Mouse (Mus musculus) thymus, postnatal 10 days (tissue): ENCODE data around the gene Agbl4.
A peak's percentile ranks its signal among the peaks of the same experiment; 100 is the strongest.

ENCODE experiments used
- DNase-seq, 2 experiments: peaks; one replicate each; pipeline ENCODE4 v3.0.0; 2021; ENCODE audit warnings: low spot score in 2 of 2

The Agbl4 gene

DNA sequence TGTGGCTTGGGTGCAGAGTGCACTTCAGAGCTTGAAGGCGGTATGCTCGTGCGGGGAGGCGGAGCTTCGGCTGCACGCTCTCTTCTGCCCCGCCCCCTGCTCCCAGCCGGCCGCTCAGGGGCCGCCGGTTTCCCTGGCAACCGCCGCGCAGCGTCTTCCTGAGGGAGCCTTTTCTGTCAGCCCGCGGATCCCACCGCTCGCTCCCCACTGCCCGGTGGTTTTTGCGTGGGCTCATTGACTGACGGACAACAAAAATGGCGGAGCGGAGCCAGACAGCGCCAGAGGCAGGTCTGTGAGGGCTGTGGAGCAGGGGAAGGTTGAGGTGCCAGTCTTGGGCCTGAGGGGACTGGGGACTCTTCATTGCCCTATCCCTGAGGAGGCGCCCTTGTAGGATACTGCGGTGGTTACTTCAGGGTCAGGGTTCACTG lies at the start of gene Agbl4:
Gene Agbl4, plus strand, starts transcription at position 44 of the 428 bp plus-strand sequence.
- peak; percentile 5 to 26 for DNase-seq

DNA sequence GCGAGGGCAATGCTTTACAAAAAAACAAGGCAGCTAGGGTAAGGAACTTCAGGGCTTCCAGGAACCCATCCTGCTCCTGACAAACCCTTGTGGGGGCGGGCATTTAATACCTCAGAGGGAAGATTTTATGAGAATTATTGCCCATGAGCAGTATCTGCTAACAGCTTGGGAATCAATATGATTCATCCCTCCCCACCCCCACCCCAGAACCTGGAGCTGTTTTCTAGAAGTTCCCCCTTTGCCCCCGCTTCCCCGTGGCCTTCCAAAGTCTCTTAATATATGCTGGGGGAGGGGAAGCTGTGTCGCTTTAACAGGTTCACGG lies 46.6 kb upstream of the Agbl4 start:
- no peak for DNase-seq

GRCm38 (mm10) chr4:110351178-110352000 lies 46.1 kb upstream of the Agbl4 start, which contains the start of gene Elavl4:
Gene Elavl4 (minus strand): TSS chr4:110351909.
- peak in 1 of 2 experiments; percentile 45 for DNase-seq

DNA sequence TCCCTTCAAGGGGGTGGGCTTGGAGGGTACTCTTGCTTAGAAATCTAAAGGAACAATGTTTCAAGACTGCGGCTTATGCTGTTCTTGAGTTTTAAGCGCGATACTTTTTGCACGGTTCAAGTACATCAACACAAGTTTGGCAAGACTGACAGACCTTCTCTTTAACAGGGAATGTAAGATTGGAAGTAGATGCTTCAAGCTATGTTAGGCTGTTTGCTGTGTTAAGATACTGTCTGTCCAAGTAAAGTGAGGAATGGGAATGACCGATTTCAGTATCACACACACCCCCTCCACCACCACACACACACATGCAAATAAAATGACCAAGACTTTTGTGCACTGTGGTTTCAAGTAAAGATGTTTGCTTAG lies 45.5 kb upstream of the Agbl4 start:
- DNase-seq = no peak

DNA sequence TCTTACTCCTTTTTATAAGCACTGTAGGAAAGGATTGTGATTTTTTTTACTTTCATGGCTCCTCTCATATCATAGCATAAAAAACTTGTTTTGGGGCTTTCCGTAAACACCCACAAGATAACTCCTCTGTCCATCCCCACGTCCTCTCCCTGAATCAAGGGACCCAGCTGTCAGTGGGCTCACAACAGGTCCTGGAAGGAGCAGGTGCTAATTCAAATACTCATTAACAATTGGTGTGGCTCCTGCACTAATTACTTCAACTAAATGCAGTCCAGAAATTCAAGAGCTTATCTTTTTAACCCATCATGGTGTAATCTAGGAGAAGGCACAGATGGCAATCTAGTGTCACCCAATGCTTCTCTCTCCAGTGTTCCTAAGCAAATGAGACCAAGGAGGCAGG lies 36.9 kb upstream of the Agbl4 start:
- DNase-seq = no peak

DNA sequence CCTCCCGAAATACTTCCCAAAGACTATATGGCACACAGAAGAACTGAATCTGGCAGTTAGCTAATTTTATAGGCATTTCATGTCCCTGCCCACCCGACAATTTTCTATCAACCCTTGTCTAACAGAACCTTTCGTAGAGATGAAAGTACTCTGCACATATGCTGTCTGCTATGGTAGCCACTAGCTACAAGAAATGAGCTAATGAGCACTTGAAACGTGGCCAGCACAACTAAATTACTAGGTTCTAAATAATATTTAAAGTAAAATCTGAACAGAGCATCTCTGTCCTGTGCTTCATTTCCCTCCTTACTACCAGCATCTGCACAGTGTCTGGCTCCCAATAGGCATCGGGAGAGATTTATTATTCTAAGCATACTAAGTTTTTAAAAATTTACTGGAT lies 1.2 kb upstream of the Agbl4 start:
- no peak for DNase-seq

DNA sequence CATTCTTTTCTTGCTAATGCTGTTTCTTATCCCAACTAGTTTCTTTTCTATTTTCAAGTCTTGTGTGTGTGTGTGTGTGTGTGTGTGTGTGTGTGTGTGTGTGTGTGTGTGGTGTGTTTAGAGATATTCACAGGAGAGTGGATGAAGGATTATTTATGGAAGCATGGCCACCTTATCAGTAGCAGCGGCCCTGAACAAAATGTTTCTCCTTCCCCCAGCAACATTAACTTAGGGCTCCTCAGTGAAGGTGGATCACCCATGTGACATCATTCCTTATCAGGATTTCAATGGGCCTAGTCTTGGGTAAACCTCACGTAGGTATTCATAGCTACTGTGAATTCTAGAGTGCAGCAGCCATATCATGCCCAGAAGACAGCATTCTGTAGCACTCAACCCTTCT lies 22.8 kb downstream of the Agbl4 start:
- no peak for DNase-seq

DNA sequence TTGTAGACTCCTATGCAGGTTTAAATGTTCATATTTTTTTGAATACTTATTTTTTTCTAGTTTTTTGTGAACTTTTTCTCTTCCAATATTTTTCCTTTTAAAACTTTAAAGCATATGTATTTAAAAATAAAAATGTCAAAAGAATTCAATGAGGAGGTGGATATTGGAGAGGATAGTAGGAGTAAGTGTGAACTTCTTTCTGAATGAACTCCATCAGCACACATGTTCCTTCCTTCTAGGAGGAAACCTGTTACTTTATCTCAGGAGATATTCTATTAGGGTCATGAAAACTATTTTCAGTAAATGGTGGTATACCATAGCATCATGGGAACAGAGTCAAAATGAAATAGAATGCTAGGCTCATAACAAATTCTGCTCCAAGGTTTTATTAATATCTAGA lies 30.2 kb downstream of the Agbl4 start:
- no peak for DNase-seq

GRCm38 (mm10) chr4:110494371-110494770 lies 96.9 kb downstream of the Agbl4 start:
- DNase-seq = peak in 1 of 2 experiments; percentile 4

- no peak for DNase-seq
Measured at GRCm38 (mm10) chr4:110529804-110530203, 132.3 kb downstream of the Agbl4 start.

- no peak for DNase-seq
Measured at GRCm38 (mm10) chr4:110549223-110549622, 151.8 kb downstream of the Agbl4 start.

- DNase-seq = no peak
Measured at GRCm38 (mm10) chr4:110597726-110598283, 200.3 kb downstream of the Agbl4 start.

DNA sequence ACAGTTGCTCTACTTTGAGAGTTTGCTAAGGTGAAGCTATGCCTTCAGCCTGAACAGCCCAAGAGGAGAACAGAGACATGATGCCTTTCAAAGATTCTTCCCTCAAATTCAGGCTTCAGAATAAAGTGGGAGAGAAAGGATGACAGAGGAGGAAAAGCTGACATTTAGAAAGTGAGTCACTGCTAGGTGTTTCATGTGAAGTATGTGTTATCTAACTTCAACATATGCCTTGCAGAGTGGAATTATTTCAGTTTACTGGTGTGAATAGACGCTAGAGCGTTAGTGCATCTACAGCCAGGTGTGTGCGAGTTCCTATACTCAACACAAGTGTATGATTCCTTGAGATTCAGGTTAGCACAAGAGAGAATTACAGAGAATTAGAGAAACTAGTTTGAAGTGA lies 244.0 kb downstream of the Agbl4 start:
- no peak for DNase-seq

DNA sequence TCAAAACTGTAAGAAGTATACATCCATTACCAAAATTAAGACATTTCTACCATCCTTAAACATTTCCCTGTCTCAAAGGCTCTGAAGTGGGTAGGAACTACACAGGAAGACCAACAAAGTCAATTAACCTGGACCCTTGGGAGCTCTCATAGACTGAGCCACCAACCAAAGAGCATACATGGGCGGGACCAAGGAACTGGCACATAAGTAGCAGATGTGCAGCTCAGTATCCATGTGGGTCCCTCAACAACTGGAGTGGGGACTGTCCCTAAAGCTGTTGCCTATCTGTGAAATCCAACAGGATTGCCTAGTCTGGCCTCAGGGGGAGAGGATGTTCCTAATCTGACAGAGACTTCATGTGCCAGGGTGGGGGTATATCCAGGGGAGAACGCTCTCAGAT lies 265.5 kb downstream of the Agbl4 start:
- DNase-seq = no peak

- no peak for DNase-seq
Measured at GRCm38 (mm10) chr4:110674121-110674520, 276.7 kb downstream of the Agbl4 start.

DNA sequence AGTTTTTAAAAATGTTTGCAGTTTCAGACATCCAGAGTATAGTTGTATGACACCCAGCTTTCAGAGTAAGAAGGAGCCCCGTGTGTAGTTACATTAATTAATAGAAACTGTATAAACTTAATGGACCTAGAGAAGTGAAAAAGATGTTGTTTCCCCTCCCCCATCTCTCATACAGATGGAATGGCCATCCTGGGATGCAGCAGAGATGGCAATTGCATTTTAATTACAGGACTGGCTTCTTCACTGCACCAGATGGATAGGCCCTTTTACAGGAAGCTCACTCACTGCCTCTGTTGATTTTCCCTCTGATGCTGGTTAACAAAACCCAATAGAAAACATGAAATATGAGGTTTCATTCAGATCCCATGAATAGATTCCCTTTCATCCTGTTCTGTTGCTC lies 337.7 kb downstream of the Agbl4 start:
- no peak for DNase-seq

- DNase-seq = no peak
Measured at GRCm38 (mm10) chr4:110757941-110758340, 360.5 kb downstream of the Agbl4 start.

DNA sequence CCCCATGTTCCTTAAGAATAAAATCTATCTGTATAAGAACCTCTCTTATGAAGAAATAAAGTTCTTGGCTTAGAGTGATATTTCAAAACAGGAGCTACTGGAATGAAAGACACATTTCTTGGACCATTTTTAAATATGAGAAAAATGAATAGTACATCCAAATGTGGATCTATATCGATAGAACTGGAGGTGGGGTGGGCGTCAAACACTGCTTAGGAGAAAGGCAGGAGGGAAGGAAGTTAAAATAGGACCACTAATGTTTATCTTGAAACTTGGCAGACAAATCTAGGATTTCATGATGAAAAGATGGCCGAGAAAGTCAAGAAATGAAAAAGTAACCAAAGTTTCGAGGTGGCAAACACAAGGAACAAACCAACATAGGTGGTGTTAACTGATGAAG lies 391.1 kb downstream of the Agbl4 start:
- no peak for DNase-seq

DNA sequence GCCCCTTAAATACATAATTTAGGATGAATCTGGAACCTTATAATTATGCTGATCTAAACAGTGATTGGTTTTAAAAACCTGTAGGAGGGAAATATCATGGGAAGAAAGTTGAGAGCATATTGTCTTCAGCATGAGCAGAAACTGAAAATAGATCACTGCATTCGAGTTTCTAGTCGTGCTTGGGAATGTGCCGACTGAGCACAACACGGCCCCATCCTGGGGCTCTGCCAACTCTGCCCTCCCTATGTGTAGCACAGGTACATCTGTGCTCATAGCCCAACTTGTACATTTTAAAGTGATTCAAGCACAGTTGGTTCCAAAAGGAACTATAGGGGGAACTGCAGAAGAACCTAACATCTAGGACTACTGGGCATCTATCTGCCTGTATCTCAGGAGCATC lies 402.4 kb downstream of the Agbl4 start:
- DNase-seq = no peak

DNA sequence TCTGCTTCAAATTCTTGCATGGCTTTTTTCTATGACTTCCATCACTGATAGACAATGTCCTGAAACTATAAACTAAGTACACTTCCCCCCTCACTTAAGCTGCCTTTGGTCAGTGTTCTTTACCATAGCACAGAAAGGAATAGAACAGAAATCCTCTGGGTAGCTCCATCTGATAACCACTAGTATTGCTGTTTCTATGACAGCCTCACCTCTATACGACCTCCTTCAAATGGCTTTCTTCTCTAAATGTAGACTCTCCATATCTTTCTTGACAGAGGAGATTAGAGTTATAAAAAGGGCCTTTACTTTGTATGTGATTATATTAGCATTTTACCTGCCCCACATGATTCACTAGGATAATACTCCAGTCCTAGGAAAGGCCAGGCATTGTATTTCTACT lies 413.5 kb downstream of the Agbl4 start:
- DNase-seq = no peak

- no peak for DNase-seq
Measured at GRCm38 (mm10) chr4:110832776-110833175, 435.3 kb downstream of the Agbl4 start.

GRCm38 (mm10) chr4:110879719-110880443 lies 482.4 kb downstream of the Agbl4 start:
- DNase-seq = no peak

DNA sequence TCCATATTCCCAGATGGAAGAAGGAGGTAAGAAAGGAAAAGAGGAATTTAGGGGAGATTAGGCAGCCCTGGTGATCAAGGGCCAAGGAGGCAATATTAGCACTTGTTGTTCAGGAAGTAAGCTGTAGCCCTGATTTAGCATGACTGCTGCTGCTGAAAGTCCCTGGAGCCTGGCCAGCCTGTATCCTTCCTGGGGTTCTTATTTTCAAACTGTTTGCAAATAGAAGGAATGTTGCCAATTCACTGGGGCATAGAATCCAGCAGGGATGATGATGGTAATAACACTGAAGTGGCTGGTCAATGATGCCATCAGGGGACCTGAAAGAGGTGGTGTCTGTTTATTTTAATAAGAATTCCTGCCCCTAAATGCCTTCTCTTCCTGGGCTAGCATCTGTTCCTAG lies 518.6 kb downstream of the Agbl4 start:
- no peak for DNase-seq
